Mouse (Mus musculus) G1E (cell line): Measurements from ENCODE around the gene Dact3.

Experiments used
- CTCF ChIP-seq: IDR thresholded peaks from 2 replicates; pipeline ENCODE4 v1.5.1; 2012; ENCODE audit warnings: low read depth, low read length, inconsistent platforms, mixed read lengths
- GATA1 ChIP-seq: IDR thresholded peaks from 2 replicates; pipeline ENCODE4 v1.6.1; 2012; ENCODE audit warnings: borderline replicate concordance, low read length, inconsistent platforms, mixed read lengths
- GATA2 ChIP-seq: IDR thresholded peaks from 2 replicates; pipeline ENCODE4 v1.6.1; 2012; ENCODE audit warnings: low read depth, low read length, inconsistent platforms, borderline replicate concordance
- TAL1 ChIP-seq: conservative IDR thresholded peaks from 2 replicates; pipeline ENCODE4 v1.6.1; 2012; ENCODE audit warnings: low read depth, low read length, inconsistent platforms, mixed read lengths

DNA sequence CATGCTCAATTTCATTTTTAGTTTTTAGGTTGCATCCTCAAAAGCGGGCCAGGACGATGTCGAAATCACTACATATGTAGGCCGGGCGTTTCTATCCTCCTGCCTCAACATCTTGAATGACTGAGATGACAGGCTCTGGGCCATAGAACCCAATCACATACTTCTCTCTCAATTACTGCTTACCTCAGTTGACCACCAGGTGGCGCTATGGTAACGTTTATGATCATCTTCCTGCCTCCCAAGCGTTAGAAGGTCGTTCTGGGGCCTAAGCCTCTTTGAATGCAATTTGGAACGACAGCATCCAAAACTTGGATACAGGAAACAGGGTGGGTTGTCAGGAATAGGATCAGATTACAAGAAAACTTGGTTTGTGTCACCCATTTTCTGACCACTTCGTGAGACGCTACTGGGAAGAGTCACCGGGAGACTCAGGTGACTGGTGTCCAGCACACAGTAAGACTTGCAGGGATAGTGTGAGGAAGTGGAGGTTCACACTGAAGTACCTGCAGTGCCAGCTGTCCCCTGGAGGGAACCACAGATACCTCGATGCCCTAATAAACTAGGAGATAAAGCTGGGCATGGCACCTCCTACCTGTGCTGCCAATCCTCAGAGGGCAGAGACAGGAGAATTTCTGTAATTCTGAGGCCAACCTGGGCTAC, 57.0 kb downstream of the Dact3 start:
- TF ChIP-seq CTCF: peak; percentile 65
- TF ChIP-seq GATA2: no peak
- TF ChIP-seq TAL1: no peak
- no peak for TF ChIP-seq GATA1
